ENCODE assay signal across 15 mouse cellular contexts in genomic region chr1:86643101-86643809, GRCm38 (mm10). TPM values are rescaled to one million over a fixed set of nuclear protein-coding genes. Genes with fewer than 3 reads are reported as not detected.
A peak's percentile ranks its signal among the peaks of the same experiment; 100 is the strongest.
DNase-seq lines count a peak whose midpoint lies in the region; ATAC-seq and TF ChIP-seq lines count a peak whose summit lies in the region.
"Had no signal": no experiment of that assay in that cellular context is flagged by ENCODE, and none has a peak within 500 bp of the region (broad histone marks: within the 10 kb centered on the region; RNA-seq: fewer than 3 reads in every experiment).

No protein-coding gene starts in this region.

- 48% methylated on average over 13 of the region's 13 CpGs for WGBS in limb, embryonic 12.5 days
- WGBS in limb, embryonic 10.5 days = 80% methylated on average over 13 of the region's 13 CpGs
- WGBS in limb, embryonic 15.5 days = 16% methylated on average over 13 of the region's 13 CpGs

- no peak overlapping the region for H3K4me3 ChIP-seq in limb, embryonic 12.5 days (replicated peaks)
- H3K4me3 ChIP-seq in limb, embryonic 10.5 days = no peak overlapping the region
- no peak overlapping the region for H3K4me3 ChIP-seq in MEL (ENCODE audit: control insufficient read depth in 1 of 2, insufficient read depth in 1 of 2, low read depth in 2 of 2, low read length in 2 of 2)
- H3K4me3 ChIP-seq in limb, embryonic 15.5 days = no peak overlapping the region
- H3K4me3 ChIP-seq: heart, embryonic 13.5 days; liver, embryonic 15.5 days had no signal

- DNase-seq in limb, embryonic 10.5 days (ENCODE audit: low spot score) = no peak
- DNase-seq in MEL (ENCODE audit: low read depth, low spot score) = no peak
- DNase-seq in thymus, postnatal 14 days = peak; percentile 53
- no peak for DNase-seq in heart, adult 9 months (ENCODE audit: low spot score in 2 of 2)
- no peak for DNase-seq in gastrocnemius, postnatal 4 days (ENCODE audit: low spot score in 2 of 2)
- DNase-seq in embryo, embryonic 10 days (ENCODE audit: low spot score) = no peak
- DNase-seq: adrenal gland, postnatal 14 days; cerebellum, adult 18-20 months had no signal

- no peak for TF ChIP-seq RAD21 in MEL (IDR thresholded peaks at IDR 0.05; ENCODE audit: low read depth, low read length)

- TF ChIP-seq POLR2A in MEL (IDR thresholded peaks at IDR 0.05; ENCODE audit: control insufficient read depth in 1 of 2, insufficient read depth in 1 of 2, low read depth in 1 of 2, low read length in 2 of 2, poor library complexity in 1 of 2) = no peak

- no peaks in the 10 kb centered on the region for H3K79me2 ChIP-seq in MEL (ENCODE audit: control insufficient read depth, insufficient read depth, low read length, poor library complexity)

- no peaks in the 10 kb centered on the region for H3K36me3 ChIP-seq in limb, embryonic 12.5 days
- H3K36me3 ChIP-seq in limb, embryonic 10.5 days = no peaks in the 10 kb centered on the region
- no peaks in the 10 kb centered on the region for H3K36me3 ChIP-seq in MEL (ENCODE audit: control insufficient read depth in 1 of 2, insufficient read depth in 2 of 2, low read length in 2 of 2)
- no peaks in the 10 kb centered on the region for H3K36me3 ChIP-seq in limb, embryonic 15.5 days
- H3K36me3 ChIP-seq: G1E; heart, embryonic 13.5 days; liver, embryonic 15.5 days had no signal

- H3K27ac ChIP-seq in limb, embryonic 12.5 days = peak overlapping the region; percentile 14; the same call in 1 of the 2 replicates
- H3K27ac ChIP-seq in limb, embryonic 10.5 days = no peak overlapping the region
- no peak overlapping the region for H3K27ac ChIP-seq in MEL (ENCODE audit: control insufficient read depth, low read depth, low read length)
- peak overlapping the region; percentile 81 for H3K27ac ChIP-seq in limb, embryonic 15.5 days
- H3K27ac ChIP-seq: heart, embryonic 13.5 days; liver, embryonic 15.5 days had no signal

- ATAC-seq in limb, embryonic 12.5 days (ENCODE audit: insufficient number of reproducible peaks, insufficient read depth, low FRiP score, low TSS enrichment, low read depth) = 0 out of 2 replicates have a peak, but pooled peaks have one; percentile 50
- ATAC-seq in limb, embryonic 15.5 days (ENCODE audit: insufficient number of reproducible peaks, low FRiP score, low TSS enrichment, low read depth) = peak; percentile 79
- ATAC-seq: hindbrain, embryonic 16.5 days; midbrain, embryonic 16.5 days had no signal

- H3K9ac ChIP-seq in limb, embryonic 12.5 days (replicated peaks) = no peak overlapping the region
- no peak overlapping the region for H3K9ac ChIP-seq in MEL (ENCODE audit: control insufficient read depth, low read depth, low read length, poor library complexity, severe bottlenecking)
- H3K9ac ChIP-seq in limb, embryonic 15.5 days = no peak overlapping the region
- H3K9ac ChIP-seq: heart, embryonic 13.5 days; liver, embryonic 15.5 days had no signal

- H3K9me3 ChIP-seq in limb, embryonic 12.5 days = no peaks in the 10 kb centered on the region
- H3K9me3 ChIP-seq in limb, embryonic 10.5 days (replicated peaks) = no peaks in the 10 kb centered on the region
- no peaks in the 10 kb centered on the region for H3K9me3 ChIP-seq in MEL (replicated peaks; ENCODE audit: insufficient read depth, low read length)
- no peaks in the 10 kb centered on the region for H3K9me3 ChIP-seq in limb, embryonic 15.5 days
- H3K9me3 ChIP-seq: G1E; heart, embryonic 13.5 days; liver, embryonic 15.5 days had no signal

- peaks cover 15% of the 10 kb centered on the region for H3K4me1 ChIP-seq in limb, embryonic 12.5 days (replicated peaks)
- no peaks in the 10 kb centered on the region for H3K4me1 ChIP-seq in limb, embryonic 10.5 days
- no peaks in the 10 kb centered on the region for H3K4me1 ChIP-seq in MEL (ENCODE audit: control insufficient read depth in 1 of 2, insufficient read depth in 2 of 2, low read length in 2 of 2)
- peaks cover 14% of the 10 kb centered on the region for H3K4me1 ChIP-seq in limb, embryonic 15.5 days
- H3K4me1 ChIP-seq: heart, embryonic 13.5 days; liver, embryonic 15.5 days had no signal

- no peaks in the 10 kb centered on the region for H3K27me3 ChIP-seq in limb, embryonic 12.5 days
- H3K27me3 ChIP-seq in limb, embryonic 10.5 days (ENCODE audit: low read depth, poor library complexity, severe bottlenecking) = no peaks in the 10 kb centered on the region
- H3K27me3 ChIP-seq in MEL (ENCODE audit: control insufficient read depth in 1 of 2, insufficient read depth in 2 of 2, low read length in 2 of 2) = peaks cover 6 to 7% of the 10 kb centered on the region in 2 experiments
- 0 out of 2 replicates have a peak, but pooled peaks cover 4% of the 10 kb centered on the region for H3K27me3 ChIP-seq in limb, embryonic 15.5 days
- H3K27me3 ChIP-seq: liver, embryonic 15.5 days had no signal

- TF ChIP-seq CTCF in MEL (IDR thresholded peaks at IDR 0.05 in 2 of 3, conservative IDR thresholded peaks at IDR 0.05 in 1 of 3; ENCODE audit: control insufficient read depth in 1 of 3, insufficient read depth in 1 of 3, low read depth in 2 of 3, low read length in 3 of 3, poor library complexity in 1 of 3, severe bottlenecking in 1 of 3) = peak in 1 of 3 experiments; percentile 17; a peak in 1 of 6 replicates

- no peak overlapping the region for H3K4me2 ChIP-seq in limb, embryonic 12.5 days
- H3K4me2 ChIP-seq in limb, embryonic 15.5 days = 0 out of 2 replicates have a peak overlapping the region, but pooled peaks have one; percentile 17
- H3K4me2 ChIP-seq: heart, embryonic 13.5 days; liver, embryonic 15.5 days had no signal

- TF ChIP-seq EP300 in MEL (IDR thresholded peaks at IDR 0.05; ENCODE audit: low read depth in 1 of 2, low read length in 2 of 2) = no peak

TF ChIP-seq in MEL, 35 proteins besides CTCF, POLR2A, EP300 and RAD21:
- TF ChIP-seq E2F4 (IDR thresholded peaks at IDR 0.05; ENCODE audit: borderline replicate concordance, low read depth, low read length) (no peak), TCF12 (IDR thresholded peaks at IDR 0.05; ENCODE audit: low read depth, low read length) (no peak), CHD1 (IDR thresholded peaks at IDR 0.05; ENCODE audit: low read depth, low read length) (no peak), CHD2 (IDR thresholded peaks at IDR 0.05; ENCODE audit: low read length) (no peak), SMC3 (IDR thresholded peaks at IDR 0.05; ENCODE audit: low read depth, low read length) (peak; percentile 17; the same call in 1 of the 2 replicates)

RNA-seq across cellular contexts. Expression of gene Nppc, which starts 27.1 kb away (rescaled TPM):
- 1.5 and 1.7 TPM in 2 replicates for polyA plus RNA-seq in limb, embryonic 12.5 days (2016; fragmentation: Nextera tagmentation; extraction: Ambion mirVana)
- 0.34 and 0.59 TPM in 2 replicates for polyA plus RNA-seq in limb, embryonic 10.5 days (2016; fragmentation: Nextera tagmentation; extraction: Ambion mirVana)
- total RNA-seq in MEL (2012; rRNA removed) = not detected in 2 replicates
- polyA plus RNA-seq in MEL (2012; ENCODE audit: insufficient read depth in 1 of 2, insufficient read length in 2 of 2, low read depth in 1 of 2, low replicate concordance in 2 of 2, missing spikeins in 1 of 2) = not detected
- polyA plus RNA-seq in limb, embryonic 15.5 days (2015; fragmentation: Nextera tagmentation; extraction: Ambion mirVana) = 8.6 and 9.5 TPM in 2 replicates
- total RNA-seq in gastrocnemius, postnatal 4 days (2021) = 1 to 10 TPM; 3.9 to 6.8 TPM
- total RNA-seq: G1E had no signal
- polyA plus RNA-seq: G1E; liver, embryonic 15.5 days had no signal

Comparison
In these comparisons a context has a peak if more than half of its experiments do, and no peak if none do; other contexts are left out.
1. H3K27ac ChIP-seq: peak in limb, embryonic 12.5 days (single experiment) and limb, embryonic 15.5 days (single experiment); none in limb, embryonic 10.5 days (single experiment) and MEL (single experiment).